Mouse (Mus musculus) CH12.LX (cell line): ENCODE measurements around the gene Tmem237. TPM values are rescaled to one million over a fixed set of nuclear protein-coding genes. Genes with fewer than 3 reads are reported as not detected.

ENCODE experiments used
- DNase-seq: peaks from one replicate; pipeline ENCODE4 v3.0.0-alpha.2; 2013; ENCODE audit errors: extremely low read depth
- H3K27ac ChIP-seq: 2 replicates; pipeline ENCODE4 v1.5.1; 2012; ENCODE audit warnings: low read depth, mild to moderate bottlenecking, control low read depth, moderate library complexity; ENCODE audit not compliant: insufficient read depth
- H3K27me3 ChIP-seq: replicated peaks from 2 replicates; pipeline ENCODE3; 2012; ENCODE audit warnings: inconsistent platforms
- H3K36me3 ChIP-seq, 2 experiments: replicated peaks in 1 of 2; 2 replicates each; pipeline versions ENCODE3 to v1.6.1; 2012; ENCODE audit warnings: inconsistent platforms in 1 of 2, low read length in 1 of 2, mild to moderate bottlenecking in 1 of 2, mixed read lengths in 1 of 2, moderate library complexity in 1 of 2; ENCODE audit not compliant: control insufficient read depth in 1 of 2, insufficient read depth in 1 of 2
- H3K4me1 ChIP-seq, 2 experiments: 2 replicates each; pipeline ENCODE4 v1.6.1; 2012; ENCODE audit warnings: inconsistent platforms in 1 of 2, moderate library complexity in 1 of 2; ENCODE audit not compliant: insufficient read depth in 2 of 2, control insufficient read depth in 1 of 2
- H3K4me2 ChIP-seq: 2 replicates; pipeline ENCODE4 v1.6.1; 2012; ENCODE audit warnings: low read depth, mild to moderate bottlenecking, control low read depth; ENCODE audit not compliant: poor library complexity, insufficient read depth, severe bottlenecking
- H3K4me3 ChIP-seq, 3 experiments: fragments of 150-350 bp in 1 of 3; sonication (generic) in 1 of 3; replicated peaks in 1 of 3; 2 replicates each; pipeline versions ENCODE3 to v1.5.1; 2011 to 2012; ENCODE audit warnings: low read depth in 2 of 3, low read length in 2 of 3, mild to moderate bottlenecking in 2 of 3, moderate library complexity in 2 of 3, control low read depth in 1 of 3, improper control_type of control experiment in 1 of 3, inconsistent platforms in 1 of 3, mixed read lengths in 1 of 3; ENCODE audit not compliant: poor library complexity in 1 of 3
- H3K79me2 ChIP-seq: replicated peaks from 2 replicates; pipeline ENCODE4 v1.6.1; 2012; ENCODE audit warnings: mild to moderate bottlenecking, moderate library complexity; ENCODE audit not compliant: control insufficient read depth, poor library complexity, insufficient read depth, severe bottlenecking; ENCODE audit errors: extremely low read depth
- H3K9ac ChIP-seq: 2 replicates; pipeline ENCODE4 v1.6.1; 2012; ENCODE audit warnings: low read depth, mild to moderate bottlenecking, control low read depth, moderate library complexity; ENCODE audit not compliant: insufficient read depth
- H3K9me3 ChIP-seq: replicated peaks from 2 replicates; pipeline ENCODE3; 2012; ENCODE audit warnings: low read length, inconsistent platforms, mixed read lengths
- ELF1 ChIP-seq: IDR thresholded peaks from 2 replicates; pipeline ENCODE4 v1.6.1; 2014; ENCODE audit warnings: low read depth, mild to moderate bottlenecking, inconsistent platforms, low read length, improper control_type of control experiment
- HCFC1 ChIP-seq: IDR thresholded peaks from 2 replicates; pipeline ENCODE4 v1.6.1; 2012; ENCODE audit warnings: low read depth, mild to moderate bottlenecking, inconsistent platforms, low read length, improper control_type of control experiment
- IRF4 ChIP-seq: IDR thresholded peaks from 2 replicates; pipeline ENCODE4 v1.6.1; 2014; ENCODE audit warnings: low read depth, mild to moderate bottlenecking, inconsistent platforms, low read length, improper control_type of control experiment
- JUN ChIP-seq: IDR thresholded peaks from 2 replicates; pipeline ENCODE4 v1.6.1; 2011; ENCODE audit warnings: low read depth, mild to moderate bottlenecking, low read length, improper control_type of control experiment, moderate library complexity; ENCODE audit not compliant: insufficient read depth
- KAT2A ChIP-seq: IDR thresholded peaks from 2 replicates; pipeline ENCODE4 v1.6.1; 2012; ENCODE audit warnings: low read length, improper control_type of control experiment, inconsistent platforms; ENCODE audit not compliant: insufficient replicate concordance
- MEF2A ChIP-seq: IDR thresholded peaks from 2 replicates; pipeline ENCODE4 v1.6.1; 2014; ENCODE audit warnings: low read depth, mild to moderate bottlenecking, inconsistent platforms, low read length, improper control_type of control experiment, borderline replicate concordance
- MYC ChIP-seq: IDR thresholded peaks from 2 replicates; pipeline ENCODE4 v1.6.1; 2011; ENCODE audit warnings: low read depth, mild to moderate bottlenecking, improper control_type of control experiment, low read length
- PAX5 ChIP-seq: IDR thresholded peaks from 2 replicates; pipeline ENCODE4 v1.6.1; 2012; ENCODE audit warnings: low read length, inconsistent platforms, mixed read lengths
- RAD21 ChIP-seq: IDR thresholded peaks from 2 replicates; pipeline ENCODE4 v1.6.1; 2011; ENCODE audit warnings: low read depth, mild to moderate bottlenecking, low read length, improper control_type of control experiment, moderate library complexity
- RCOR1 ChIP-seq: conservative IDR thresholded peaks from 2 replicates; pipeline ENCODE4 v1.6.1; 2012; ENCODE audit warnings: low read depth, mild to moderate bottlenecking, inconsistent platforms, low read length, improper control_type of control experiment
- SIN3A ChIP-seq: IDR thresholded peaks from 2 replicates; pipeline ENCODE4 v1.6.1; 2012; ENCODE audit warnings: low read length, improper control_type of control experiment, inconsistent platforms
- TBP ChIP-seq: conservative IDR thresholded peaks from 2 replicates; pipeline ENCODE4 v1.6.1; 2011; ENCODE audit warnings: low read depth, low read length, improper control_type of control experiment
- TCF12 ChIP-seq: IDR thresholded peaks from 2 replicates; pipeline ENCODE4 v1.6.1; 2014; ENCODE audit warnings: low read depth, mild to moderate bottlenecking, inconsistent platforms, low read length, improper control_type of control experiment
- USF1 ChIP-seq: IDR thresholded peaks from 2 replicates; pipeline ENCODE4 v1.6.1; 2014; ENCODE audit warnings: low read depth, mild to moderate bottlenecking, inconsistent platforms, low read length, improper control_type of control experiment
- USF2 ChIP-seq: conservative IDR thresholded peaks from 2 replicates; pipeline ENCODE4 v1.6.1; 2011; ENCODE audit warnings: low read depth, low read length, improper control_type of control experiment
- ZC3H11A ChIP-seq: IDR thresholded peaks from 2 replicates; pipeline ENCODE4 v1.6.1; 2012; ENCODE audit warnings: low read depth, mild to moderate bottlenecking, inconsistent platforms, low read length, improper control_type of control experiment
- ZKSCAN1 ChIP-seq: IDR thresholded peaks from 2 replicates; pipeline ENCODE4 v1.6.1; 2012; ENCODE audit warnings: low read depth, inconsistent platforms, low read length, improper control_type of control experiment, borderline replicate concordance
- dilution Hi-C: fragments of 300-500 bp; cut with MboI; formaldehyde crosslinking; loops from 2 replicates; pipeline ENCODE4 v1.14.3; 2020; ENCODE audit warnings: low sequenced_read_pairs; ENCODE audit not compliant: extremely low pct_unique_long_range_greater_than_20kb, extremely low pct_ligation_motif_present
- in situ Hi-C: fragments of 300-500 bp; cut with MboI; formaldehyde crosslinking; loops from 3 replicates; pipeline ENCODE4 v1.14.3; 2019; ENCODE audit warnings: low sequenced_read_pairs, low pct_ligation_motif_present, low pct_unique_long_range_greater_than_20kb, mixed read lengths
- polyA plus RNA-seq: library from polyadenylated mRNA; unstranded; fragments of >175 nt; gene quantifications from 2 replicates; pipeline ENCODE4 v1.2.1, GENCODE M21; 2012; ENCODE audit warnings: low read depth; ENCODE audit not compliant: insufficient read length
- total RNA-seq, 2 experiments: library from RNA; depleted of rRNA; stranded (reverse); fragments of 300-350 nt in 1 of 2; fragments of >200 nt in 1 of 2; gene quantifications; 2 replicates each; pipeline ENCODE4 v1.2.3; 2012 to 2014

Gene Tmem237
- total and polyA plus RNA-seq, 3 experiments: 4.0 to 10.3 (median 8.2) TPM

DNA sequence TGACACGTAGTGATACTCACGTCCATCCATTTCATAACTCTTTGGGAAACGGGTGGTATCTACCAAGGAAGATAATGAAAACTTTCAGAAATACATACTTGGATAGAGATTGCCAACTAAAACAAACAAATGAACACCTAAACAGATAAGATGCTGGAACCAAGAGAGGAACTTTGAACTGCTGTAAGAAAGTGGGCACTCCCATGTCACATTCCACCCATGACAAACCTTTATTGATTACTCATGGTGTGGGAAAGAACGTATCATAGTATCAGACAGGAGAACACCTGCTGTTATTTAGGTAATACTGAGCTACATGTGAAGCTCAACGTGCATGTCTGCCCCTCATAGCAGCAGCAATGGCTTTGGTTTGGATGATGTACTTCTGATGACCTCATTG lies 5.3 kb upstream of the Tmem237 start:
- no peak overlapping the region for H3K4me3 ChIP-seq
- no peaks in the 10 kb centered on the region for H3K27me3 ChIP-seq
- dilution Hi-C loops (no loop called here), in situ Hi-C loops (loop anchor here (25.0 kb wide), 1 partner anchor 363 kb away; no protein-coding TSS in a partner anchor)
- no peaks in the 10 kb centered on the region for H3K9me3 ChIP-seq
- H3K9ac ChIP-seq: no peak overlapping the region
- TF ChIP-seq ELF1 (no peak), USF2 (no peak), ZC3H11A (no peak), KAT2A (no peak), HCFC1 (no peak), TCF12 (no peak), RCOR1 (no peak), PAX5 (no peak), MYC (no peak), ZKSCAN1 (no peak), JUN (no peak), RAD21 (no peak)
- TF ChIP-seq, all 38 proteins: peak for 0
- DNase-seq: no peak
- Histone ChIP-seq H3K27ac (no peak overlapping the region), H3K4me1 (peaks cover 0 to 5% of the 10 kb centered on the region in 2 experiments; a peak in 3 of 4 replicates), H3K36me3 (no peaks in the 10 kb centered on the region), H3K4me2 (no peak overlapping the region), H3K79me2 (no peaks in the 10 kb centered on the region)

DNA sequence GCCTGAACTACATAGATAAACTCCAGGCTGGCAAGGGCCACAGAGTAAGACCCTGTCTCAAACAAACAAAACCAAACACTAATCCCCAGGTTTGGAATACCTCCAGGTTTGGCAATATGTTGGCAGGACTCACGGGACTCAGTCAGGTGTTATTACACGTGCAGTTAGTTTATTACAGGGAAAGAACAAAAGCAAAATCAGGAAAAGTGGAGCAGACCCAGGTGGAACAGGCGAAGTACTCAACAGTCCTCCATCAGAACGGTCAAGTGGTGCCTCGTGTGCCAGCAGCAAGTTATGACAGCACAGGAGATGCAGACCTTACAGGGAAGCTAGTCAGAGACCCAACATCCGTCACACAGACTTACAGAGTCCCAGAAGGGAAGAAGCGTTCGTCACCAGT lies 9.7 kb downstream of the Tmem237 start:
- H3K4me2 ChIP-seq: no peak overlapping the region
- H3K4me1 ChIP-seq: no peaks in the 10 kb centered on the region
- peaks cover 0 to 16% of the 10 kb centered on the region in 2 experiments for H3K36me3 ChIP-seq
- TF ChIP-seq TCF12 (no peak), MEF2A (no peak), RCOR1 (no peak), SIN3A (no peak), RAD21 (no peak), IRF4 (no peak), TBP (no peak), USF1 (no peak), JUN (no peak), ZC3H11A (no peak), HCFC1 (no peak)
- no peaks in the 10 kb centered on the region for H3K27me3 ChIP-seq
- no peak overlapping the region for H3K9ac ChIP-seq
- no peaks in the 10 kb centered on the region for H3K79me2 ChIP-seq
- H3K27ac ChIP-seq: no peak overlapping the region
- dilution Hi-C loops: no loop called here
- H3K9me3 ChIP-seq: no peaks in the 10 kb centered on the region
- no peak for DNase-seq
- H3K4me3 ChIP-seq: no peak overlapping the region
- in situ Hi-C loops: no loop called here
